Mouse (Mus musculus): ENCODE data around the gene Chmp2b.

- TF ChIP-seq POLR2A (IDR thresholded peaks at IDR 0.05; ENCODE audit: control insufficient read depth, low read depth, low read length) (no peak), CTCF (IDR thresholded peaks at IDR 0.05; ENCODE audit: control insufficient read depth, insufficient read depth, insufficient replicate concordance, low read depth, low read length) (no peak)
These were observed 65.5 kb downstream of the Chmp2b start for GRCm38 (mm10) chr16:65497049-65497448.

All from testis, adult 2 months (tissue).